Mouse (Mus musculus) embryo, embryonic 10.5 days (tissue): ENCODE measurements around the gene Cdk14.
"Not testable (repeated sequence)": the region's sequence is repeated elsewhere in the genome, so short reads cannot be mapped to it uniquely, and the experiment has no call there.

Experiments
- DNase-seq: peaks from one replicate; pipeline ENCODE4 v3.0.0-alpha.2; 2015; ENCODE audit warnings: low spot score

The Cdk14 gene

DNA sequence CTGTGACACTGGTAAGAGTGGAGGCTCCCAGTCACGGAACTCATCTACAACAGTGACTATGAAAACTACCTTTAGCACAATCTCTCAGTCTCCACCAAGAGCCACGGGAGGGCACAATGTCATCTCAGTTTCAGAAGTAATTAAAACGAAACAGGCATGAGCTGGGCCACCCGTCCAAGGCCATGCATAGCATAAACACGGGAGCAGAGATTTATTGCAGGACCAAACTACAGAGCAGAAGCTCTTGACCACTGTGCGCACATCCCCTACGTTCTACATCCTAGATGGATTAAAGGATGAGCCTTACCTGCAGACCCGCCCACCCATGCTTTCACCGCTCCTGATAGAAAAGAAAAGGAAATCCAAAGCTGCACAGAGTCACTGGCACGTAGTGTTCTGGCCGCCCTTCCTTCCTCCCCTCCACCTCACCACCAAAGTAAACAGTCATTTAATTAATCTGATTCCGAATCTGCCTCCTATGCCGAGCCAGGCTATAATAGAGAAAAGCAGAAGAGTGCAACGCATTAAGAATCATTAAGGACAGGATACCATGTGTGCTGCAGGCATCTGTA lies 158.3 kb downstream of the Cdk14 start:
- peak; percentile 8 for DNase-seq

DNA sequence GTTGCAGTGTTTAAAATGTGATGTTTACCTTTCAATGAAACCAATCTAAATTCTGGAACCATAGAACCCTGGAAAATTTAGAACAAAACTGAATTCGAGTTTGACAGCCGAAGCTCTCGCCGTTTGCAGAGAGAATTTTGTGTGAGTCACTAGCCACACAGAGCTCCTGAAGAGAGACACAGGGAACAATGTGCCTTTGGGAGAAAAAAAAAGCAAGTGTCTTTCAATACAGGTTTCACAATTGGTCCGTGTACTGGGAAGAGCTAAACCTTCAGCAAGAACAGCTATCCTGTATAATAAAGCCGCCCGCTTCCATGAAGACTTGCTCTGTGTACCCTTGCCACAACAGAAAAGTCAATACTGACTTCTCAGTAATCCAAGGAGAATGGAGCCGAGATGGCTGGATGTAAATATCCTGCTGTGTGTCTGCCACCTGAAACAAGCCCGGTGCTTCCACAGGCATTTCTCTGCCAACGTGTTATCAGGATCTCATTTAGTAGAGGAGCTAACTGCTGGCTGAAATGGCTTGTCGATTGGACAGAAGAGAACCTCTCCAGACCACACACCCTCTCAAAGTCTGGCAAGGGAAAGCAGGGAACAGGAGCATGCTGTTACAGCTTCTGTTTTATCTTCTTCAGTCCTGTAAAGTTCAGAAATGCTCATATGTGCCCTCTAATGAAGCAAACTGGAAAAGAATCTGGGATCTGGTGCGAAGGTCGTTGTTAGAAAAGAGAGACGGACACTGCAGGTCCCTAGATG lies 159.0 kb downstream of the Cdk14 start:
- no peak for DNase-seq

DNA sequence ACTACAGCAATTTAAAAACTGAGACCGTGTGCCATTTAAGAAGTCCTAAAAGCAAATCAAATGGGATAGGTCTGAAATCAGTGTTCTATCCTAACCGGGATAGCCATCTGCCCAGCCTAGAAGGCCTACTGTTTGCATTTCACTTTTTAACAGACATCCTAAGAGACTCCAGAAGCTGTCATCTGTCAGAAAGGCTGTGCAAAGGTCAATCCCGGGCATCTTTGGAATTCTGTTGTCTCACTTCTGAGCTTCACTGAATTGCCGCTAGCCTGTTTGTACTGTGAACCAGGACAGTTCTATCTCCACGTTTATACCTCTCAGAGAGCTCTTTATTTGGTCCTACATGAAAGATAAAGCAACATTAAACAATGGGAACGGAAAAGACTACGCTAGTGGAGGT lies 159.8 kb downstream of the Cdk14 start:
- DNase-seq, result peak; percentile 43

DNA sequence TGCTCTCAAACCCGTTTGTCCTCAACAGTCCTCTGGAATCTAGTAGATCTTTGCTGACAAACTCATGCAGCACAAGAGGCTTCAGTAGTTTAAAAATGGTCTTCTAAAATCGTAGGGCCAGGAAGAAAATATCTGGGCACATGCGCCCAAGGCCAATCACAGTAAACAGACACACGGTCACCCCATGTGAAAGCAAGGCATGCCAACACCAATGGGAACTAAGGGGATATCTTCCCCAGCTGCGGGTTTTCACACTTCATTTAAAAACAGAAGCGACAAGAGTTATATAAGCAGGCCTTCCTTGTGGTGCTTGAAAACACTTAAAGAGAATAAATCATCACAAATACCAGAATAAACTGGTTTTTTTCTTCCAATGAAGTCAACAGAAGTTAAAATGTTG lies 165.7 kb downstream of the Cdk14 start:
- DNase-seq, result no peak

DNA sequence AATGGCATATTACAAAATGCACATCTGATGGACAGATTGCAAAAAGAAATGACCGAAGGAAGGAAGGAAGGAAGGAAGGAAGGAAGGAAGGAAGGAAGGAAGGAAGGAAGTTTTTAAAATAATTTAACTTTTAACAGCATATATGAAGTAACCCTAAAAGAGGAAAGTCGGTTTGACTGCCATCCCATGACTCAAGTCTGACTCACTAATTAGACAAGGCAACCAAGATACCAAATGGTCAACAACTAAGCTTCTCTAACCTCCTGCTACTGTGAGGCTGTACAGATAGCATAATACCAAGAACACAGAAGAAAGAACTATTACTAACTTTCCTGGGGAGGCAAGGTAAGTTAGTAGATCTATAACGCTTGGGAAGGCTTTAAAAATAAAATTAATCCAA lies 166.9 kb downstream of the Cdk14 start:
- no peak for DNase-seq

DNA sequence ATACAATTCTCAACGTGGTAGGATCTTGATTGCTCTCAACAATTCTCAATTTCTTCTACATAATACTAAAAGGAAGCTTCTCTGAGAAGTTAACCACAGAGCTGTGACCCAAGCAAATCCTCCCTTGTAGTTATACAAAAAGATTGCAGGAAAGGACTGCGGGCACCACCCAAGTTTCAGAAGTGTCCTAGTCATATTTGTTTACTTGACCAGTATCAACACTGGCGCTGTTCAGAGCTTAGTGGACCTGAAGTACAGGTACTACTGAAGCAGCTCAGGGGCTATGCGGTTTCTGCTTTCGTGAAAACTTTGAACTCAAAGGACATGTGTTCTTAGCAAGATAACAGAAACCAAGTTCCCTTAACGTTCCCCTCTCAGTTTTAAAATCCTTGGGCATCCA lies 172.4 kb downstream of the Cdk14 start:
- DNase-seq, result no peak

DNA sequence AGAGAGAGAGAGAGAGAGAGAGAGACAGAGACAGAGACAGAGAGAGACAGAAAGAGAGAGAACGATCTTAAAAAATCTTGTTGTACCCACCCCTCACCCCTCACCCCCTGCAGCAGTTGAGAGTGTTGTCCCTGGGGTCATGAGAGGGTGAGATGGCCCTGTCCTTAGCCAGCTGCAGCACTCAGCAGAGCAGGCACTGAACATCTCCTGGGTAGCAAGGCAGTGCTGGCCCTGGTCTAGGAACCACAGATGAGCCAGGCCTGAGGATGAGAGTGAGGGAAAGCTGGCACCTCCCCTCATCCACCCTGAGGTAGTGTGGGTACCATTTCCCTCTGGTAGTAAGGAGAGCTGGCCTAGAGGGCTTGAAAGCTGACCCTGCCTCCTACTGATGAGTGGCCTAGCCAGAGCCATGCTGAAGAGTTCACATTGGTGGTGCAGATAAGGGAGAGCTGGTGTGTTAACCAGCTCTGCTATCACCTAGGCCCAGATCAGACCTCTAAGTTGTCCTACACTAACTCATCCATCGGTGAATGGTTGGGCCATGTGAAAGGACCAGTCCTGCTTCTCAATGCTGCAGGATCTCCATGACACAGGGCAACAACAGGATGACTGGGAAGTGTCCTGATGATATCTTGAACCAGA lies 173.5 kb downstream of the Cdk14 start:
- no peak for DNase-seq

DNA sequence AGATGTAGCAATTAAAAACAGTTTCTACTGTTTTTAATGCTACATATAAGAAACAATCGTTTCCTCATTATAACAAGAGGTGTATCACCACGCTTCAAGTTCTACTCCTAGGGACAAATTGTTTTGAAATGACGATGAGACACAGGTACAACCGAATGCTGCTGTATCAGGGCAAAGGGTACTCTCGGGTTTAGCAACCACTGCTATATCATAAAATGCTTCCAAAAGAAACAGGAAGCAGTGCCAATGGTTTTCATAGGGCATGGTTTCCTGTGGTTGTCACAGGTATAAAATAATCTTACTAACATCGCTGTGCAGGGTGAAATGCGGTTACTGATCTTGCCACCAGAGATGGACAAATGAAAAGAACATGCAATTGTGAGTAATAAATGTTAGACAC lies 174.9 kb downstream of the Cdk14 start:
- DNase-seq, result no peak

DNA sequence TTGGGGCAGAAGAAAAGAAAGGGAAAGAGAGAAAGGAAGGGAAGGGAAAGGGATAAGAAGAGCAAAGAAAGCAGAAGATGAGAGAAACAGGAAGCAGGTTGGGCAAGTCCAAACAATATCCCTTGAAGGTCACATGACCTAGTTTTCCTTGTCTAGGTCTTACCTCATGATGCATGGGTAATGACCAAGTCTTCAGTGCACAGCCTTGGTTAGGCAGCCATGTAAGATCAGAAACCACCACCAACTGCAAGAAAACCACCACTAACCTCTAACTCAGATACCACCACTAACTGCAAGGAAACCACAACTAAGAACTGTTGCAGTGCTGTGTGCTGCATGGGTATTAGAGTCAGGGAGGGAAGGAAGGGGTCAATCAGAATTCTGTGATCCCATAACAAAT lies 176.5 kb downstream of the Cdk14 start:
- DNase-seq, result no peak

DNA sequence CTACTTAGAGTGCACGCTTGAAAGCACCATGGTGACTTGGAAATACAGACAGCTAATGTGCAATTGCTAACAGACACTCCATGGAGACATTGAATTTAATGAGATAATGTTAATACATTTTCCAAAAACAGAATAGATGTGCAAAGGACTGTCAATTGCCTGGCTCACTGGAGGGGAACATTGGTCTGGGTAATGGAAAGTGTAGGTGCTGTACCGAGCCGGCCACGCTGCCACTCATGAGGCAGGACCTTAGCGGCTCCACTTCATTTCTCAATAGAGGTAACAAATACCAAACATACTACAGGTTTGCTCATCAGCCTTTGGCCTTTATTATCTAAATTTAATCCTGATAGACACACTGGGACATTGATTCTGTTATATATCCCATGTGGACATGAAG lies 177.4 kb downstream of the Cdk14 start:
- no peak for DNase-seq

DNA sequence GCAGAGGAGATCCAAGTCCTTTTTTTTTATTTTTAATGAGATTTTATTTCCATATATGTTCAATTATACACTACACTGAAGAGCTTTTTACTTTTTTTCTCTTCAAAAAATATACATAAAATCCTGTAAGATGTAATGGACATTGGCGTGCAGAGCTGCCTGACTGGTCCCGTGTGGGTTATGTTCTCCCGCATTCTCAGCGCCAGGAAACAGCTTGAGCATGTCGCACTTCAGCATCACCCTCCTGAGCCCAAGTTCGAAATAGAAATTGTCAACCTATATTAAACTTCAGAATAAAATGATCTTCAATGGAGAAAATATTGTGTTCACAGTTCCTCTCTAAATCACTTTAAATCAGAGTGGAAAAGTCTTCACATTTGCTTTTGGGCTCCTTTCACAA lies 179.0 kb downstream of the Cdk14 start:
- no peak for DNase-seq

DNA sequence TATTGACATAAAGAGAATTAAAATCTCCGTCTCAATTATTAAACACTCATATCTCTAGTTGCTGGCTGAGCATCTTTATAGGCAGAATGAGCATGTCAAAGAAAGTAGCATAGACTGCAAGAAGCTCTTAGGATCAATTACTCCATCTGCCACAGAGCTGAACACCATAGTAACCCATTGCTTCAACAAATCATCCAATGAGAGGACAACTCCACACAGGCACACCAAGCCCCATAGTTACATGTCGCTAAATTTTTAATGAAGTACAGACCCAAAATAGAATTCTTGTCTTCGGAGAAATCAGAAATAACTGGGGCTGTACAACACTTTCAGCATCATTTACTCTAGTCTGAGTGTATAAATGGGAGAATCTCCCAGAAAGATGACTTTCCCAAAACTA lies 180.0 kb downstream of the Cdk14 start:
- DNase-seq, result no peak

DNA sequence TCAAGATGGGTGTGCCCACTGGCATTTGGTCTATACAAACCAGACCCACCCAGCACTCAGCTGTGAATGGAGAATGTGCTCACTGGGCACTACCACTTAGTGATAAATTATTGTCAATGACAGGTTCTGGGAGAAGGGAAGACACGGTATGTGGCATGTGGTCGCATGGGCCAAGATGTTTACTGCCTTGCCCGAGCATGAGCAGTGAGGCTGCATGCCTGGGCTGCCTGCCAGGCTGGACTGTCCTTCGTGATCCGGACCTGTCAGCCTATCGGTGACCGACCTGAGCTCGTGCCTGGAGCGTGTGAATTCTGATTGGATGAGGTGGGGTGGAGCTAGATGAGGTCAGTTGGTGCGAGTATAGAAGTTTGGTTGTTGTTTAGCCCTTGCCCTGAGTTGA lies 185.2 kb downstream of the Cdk14 start:
- DNase-seq, result not testable (repeated sequence)

DNA sequence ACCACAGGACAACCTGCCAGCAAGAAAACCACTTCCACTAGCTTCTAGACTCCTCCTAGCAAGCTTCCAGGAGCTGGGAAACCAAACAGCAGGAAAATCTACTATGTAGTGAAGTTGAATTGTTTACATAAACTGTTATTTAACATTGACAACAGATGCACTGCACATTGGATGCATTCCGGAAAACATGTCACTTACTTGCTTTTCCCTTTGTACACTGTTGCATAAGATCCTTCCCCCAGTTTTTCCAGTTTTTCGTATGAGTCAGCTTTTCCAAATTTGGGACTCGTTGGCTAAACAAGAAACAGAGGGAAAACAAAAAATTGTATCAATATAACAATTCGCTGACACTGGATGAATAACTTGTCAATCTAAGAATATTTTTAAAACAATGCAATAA lies 193.1 kb downstream of the Cdk14 start:
- DNase-seq, result no peak

DNA sequence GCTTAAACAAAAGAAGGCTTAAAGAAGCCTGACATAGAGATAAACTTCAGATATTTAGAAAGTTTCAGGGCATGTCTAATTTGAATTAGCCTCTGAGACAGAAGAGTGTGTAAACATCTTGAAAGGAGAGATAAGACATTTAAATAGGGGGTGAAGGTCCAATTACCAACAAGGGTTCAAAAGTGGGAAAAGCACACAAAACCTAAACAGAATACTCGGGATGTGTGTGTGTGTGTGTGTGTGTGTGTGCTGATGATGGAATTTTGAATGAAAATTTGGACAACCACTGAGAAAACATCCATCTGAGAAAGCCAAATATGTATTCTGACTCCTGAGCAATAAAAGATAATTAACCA lies 208.4 kb downstream of the Cdk14 start:
- DNase-seq, result no peak

DNA sequence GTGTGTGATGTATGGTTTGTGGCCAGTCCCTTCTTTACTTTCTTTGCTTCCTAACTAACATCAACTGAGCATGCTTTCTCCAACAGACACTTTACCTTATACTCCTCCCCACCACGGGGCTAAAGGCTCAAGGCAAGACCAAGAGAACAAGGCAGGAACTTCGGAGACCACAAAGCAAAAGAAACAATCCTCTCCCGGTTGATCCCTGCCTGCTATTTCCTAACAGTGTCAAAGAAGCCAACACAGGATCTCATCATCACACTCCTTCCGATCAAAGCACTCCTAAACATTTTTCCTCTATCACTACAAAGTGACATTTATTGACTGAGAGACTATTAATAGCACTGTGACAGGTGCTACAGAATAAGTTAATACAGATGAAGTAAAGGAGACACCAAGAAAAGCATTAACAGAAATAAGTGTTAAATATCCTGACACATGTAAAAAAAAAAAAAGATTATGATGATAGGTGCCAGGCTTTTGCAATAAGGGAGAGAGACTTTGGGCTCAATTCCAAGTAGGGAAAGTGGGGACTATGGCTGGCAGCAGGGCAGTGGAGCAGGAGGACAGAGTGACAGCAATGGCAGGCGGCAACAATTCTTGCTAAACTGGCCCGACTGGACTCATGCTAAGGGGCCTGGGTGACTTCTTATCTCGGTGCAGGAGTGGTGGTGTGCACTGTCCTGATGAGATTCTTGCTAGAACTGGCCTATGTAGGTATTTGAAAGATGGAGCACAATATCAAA lies 208.9 kb downstream of the Cdk14 start:
- DNase-seq, result no peak

DNA sequence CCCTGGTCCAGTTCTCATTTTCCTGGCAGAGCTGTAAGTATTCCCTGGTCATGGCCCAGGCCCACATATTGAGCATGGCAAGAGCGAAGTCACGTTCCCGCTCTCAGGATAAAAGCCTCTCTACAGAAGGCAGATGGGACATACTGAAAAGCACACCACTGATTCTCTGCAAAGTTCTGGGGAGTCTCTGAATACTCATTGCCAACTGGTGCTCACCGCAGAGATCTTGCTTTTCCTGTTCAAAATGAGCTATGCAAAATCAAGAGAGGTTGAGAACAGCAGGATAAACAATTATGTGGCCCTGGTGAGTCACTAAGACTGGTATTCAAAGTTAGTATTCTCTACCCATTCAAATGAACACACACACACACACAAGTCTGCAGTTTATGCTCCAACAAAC lies 212.1 kb downstream of the Cdk14 start:
- no peak for DNase-seq

DNA sequence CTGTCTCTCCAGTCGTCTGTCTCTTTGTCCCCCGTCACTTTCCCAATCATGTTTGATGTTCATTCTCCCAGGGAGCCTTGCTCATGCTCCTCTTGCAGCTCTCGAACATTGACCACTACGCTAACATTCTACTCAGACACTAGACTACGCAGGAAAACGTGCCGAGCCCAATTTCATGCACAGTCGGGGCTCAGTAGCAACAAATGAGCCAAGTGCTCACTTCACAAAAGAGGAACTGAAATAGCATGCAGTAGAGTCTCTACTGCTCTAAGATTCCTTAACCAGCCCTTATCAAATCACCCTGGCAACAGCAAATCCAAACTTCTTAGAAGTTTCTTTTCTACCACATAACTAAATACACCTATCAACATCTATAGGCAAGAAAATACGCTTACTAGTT lies 214.1 kb downstream of the Cdk14 start:
- DNase-seq, result peak; percentile 1

DNA sequence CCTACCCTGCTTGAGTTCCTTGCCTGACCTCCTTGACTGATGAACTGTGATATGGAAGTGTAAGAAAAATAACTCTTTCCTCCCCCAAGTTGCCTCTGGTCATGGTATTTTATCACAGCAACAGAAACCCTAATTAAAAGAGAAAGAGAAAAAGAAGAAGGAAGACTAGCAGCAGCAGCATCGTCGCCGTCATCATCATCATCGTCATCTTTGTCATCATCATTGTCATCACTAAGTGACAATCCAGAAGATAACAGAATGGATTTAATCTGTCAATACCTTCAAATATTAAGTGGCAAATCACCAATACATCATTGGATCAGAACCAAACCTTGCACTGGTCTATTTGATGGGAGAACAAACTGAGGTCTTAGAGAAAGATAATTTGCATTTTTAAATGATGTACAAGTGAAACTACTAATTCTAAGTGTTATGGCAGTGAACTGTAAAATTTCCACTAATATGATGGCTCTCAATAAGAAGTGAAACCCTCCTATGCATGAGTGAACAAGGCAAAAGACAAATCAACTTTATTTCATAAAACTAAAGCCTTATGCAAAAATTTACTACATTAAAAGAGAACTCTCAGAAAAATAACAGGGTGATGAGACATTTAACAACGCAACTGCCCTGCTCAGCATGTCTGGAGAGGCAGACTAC lies 225.4 kb downstream of the Cdk14 start:
- DNase-seq, result no peak

DNA sequence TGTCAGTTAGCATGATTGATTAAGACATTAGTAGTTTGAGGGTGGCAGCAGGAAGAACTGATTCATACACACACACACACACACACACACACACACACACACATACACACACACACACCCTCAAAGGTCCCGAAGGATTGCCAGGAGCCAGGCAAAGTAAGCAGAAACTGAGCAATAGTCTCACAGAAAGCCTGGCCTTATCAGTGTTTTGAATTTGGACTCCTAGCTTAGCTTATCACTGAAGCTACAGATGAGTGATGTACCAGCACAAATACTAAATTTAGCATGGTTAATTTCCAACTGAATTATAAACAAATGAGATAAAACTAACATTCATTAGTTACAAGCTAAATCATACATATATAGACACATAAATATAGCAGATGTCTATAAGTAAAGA lies 230.5 kb downstream of the Cdk14 start:
- DNase-seq, result no peak

DNA sequence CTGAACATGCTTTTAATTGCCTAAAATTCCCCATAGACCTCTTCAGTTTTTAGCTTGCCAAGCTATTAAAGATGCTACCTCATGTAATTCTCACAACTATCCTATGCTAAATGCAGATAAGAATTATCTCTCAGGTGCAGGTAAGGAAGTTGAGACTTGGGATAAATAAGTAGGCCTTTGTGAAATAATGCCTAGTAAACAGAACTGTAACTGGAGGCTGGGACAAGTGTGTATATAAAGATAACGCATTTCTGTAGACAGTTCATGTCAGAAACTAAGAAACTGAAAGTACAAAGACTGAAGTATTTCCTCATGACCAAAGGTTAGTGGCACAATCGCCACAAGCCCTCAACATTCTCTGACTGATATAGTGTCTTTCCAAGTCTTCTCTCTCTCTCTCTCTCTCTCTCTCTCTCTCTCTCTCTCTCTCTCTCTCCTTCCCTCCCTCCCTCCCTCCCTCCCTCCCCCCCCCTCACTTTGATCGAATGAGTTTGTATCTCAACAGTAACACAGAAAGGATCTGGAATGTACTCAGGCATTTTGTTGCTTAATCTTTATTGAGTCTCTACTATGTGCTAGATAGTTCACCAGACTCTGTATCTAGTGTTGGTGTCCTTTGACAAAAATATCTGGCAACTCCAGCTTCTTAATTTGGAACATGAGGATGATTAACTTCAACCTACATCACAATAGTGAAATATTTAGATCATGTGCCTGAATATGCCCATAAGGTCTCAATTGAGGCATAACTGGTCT lies 233.9 kb downstream of the Cdk14 start:
- DNase-seq, result no peak

DNA sequence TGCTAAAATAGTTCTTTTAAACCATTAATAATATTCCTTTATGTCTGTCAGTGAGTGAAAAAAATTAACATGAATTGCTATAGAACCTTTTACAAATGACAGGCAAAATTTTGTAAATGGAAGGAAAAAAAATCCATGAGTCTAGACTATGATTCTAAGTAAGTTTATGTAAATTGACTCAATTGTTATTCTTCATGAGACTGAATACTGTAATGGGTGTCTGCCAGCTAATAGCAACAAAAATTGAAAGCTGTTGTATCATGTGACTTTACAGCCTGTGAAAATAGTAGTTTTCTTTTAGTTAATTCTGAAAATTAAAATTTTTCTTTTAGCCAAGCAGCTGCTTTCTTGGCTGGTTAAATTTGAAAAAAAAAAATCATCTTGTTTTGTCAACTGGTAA lies 234.6 kb downstream of the Cdk14 start:
- no peak for DNase-seq
